Mouse (Mus musculus) granulocyte monocyte progenitor cell, adult 5-6 weeks (primary cell): ENCODE measurements around the gene Spef2. TPM values are rescaled to one million over a fixed set of nuclear protein-coding genes. Genes with fewer than 3 reads are reported as not detected.
"Not testable (repeated sequence)": the region's sequence is repeated elsewhere in the genome, so short reads cannot be mapped to it uniquely, and the experiment has no call there.

Experiments used
- ATAC-seq: replicated peaks from 2 replicates; pipeline ENCODE4 v1.8.0; 2016; ENCODE audit warnings: mild to moderate bottlenecking, moderate TSS enrichment, inconsistent platforms; ENCODE audit not compliant: poor library complexity, severe bottlenecking
- total RNA-seq, 2 experiments: library from RNA; stranded (forward) in 1 of 2; stranded (reverse) in 1 of 2; fragments of 200-712, 200-1000 nt in 1 of 2; fragments of >200 nt in 1 of 2; fragmentation: Nextera tagmentation in 1 of 2; gene quantifications; 2 replicates each; pipeline ENCODE4 v1.2.3; 2014 to 2017

Gene Spef2
- total RNA-seq, 2 experiments from 2014 or later: 2.8 TPM; not detected in 1

- ATAC-seq: no peak
Measured at GRCm38 (mm10) chr15:9565396-9565795, 183.3 kb downstream of the Spef2 start.

GRCm38 (mm10) chr15:9564156-9564555 lies 184.5 kb downstream of the Spef2 start:
- ATAC-seq: no peak

DNA sequence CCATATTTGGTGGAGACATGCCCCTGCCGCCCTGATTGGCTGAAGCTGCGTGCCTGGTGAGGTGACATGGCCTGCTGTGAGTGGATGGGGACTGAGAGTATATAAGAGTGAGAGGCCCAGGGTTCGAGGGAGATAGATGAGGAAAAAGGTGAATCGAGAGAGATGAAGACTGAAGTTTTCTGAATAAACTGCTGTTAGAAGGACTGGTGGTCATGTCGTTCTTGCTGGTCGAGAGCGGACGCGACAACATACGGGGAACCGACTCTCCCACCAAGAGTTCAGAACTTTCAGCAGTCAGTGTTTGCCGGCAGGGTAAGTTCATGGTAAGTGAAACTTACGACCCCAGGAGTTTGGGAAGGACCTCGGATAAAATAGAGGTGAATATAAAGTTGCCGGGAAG lies 191.4 kb downstream of the Spef2 start:
- ATAC-seq: not testable (repeated sequence)

GRCm38 (mm10) chr15:9548951-9549350 lies 199.7 kb downstream of the Spef2 start:
- no peak for ATAC-seq

- no peak for ATAC-seq
Measured at GRCm38 (mm10) chr15:9535200-9535599, 213.5 kb downstream of the Spef2 start.

DNA sequence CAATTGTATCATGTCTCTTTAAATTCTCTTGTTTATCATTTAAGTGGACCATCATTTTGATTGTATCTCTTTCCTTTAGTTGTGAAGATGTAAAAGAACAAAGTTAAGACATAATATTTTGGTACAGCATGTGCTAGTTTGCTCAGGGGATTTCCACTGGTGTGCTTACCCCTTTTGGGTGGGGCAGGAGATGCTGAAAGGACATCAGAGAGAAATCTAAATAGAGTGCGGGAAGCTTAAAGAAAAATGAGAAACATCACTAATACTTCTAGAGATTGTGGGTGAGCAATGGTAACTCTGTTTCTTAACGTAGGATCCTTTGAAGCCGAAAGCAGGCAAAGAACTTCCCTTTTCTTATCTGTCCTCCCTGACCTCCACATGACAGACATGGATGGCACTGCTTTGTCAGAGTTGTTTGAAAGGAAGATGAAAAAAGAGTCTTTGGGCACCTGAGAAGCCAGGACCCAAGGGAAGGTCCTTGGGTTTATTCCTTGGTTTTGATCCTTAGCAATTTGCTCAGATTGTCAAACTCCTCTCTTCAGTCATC lies 215.2 kb downstream of the Spef2 start:
- peak; percentile 40; the same call in 1 of the 2 replicates for ATAC-seq

- 0 out of 2 replicates have a peak, but pooled peaks have one; percentile 26 for ATAC-seq
Measured at GRCm38 (mm10) chr15:9530076-9530475, 218.6 kb downstream of the Spef2 start, which contains the start of gene Il7r. TSS of gene Il7r (minus strand) at chr15:9530176.

DNA sequence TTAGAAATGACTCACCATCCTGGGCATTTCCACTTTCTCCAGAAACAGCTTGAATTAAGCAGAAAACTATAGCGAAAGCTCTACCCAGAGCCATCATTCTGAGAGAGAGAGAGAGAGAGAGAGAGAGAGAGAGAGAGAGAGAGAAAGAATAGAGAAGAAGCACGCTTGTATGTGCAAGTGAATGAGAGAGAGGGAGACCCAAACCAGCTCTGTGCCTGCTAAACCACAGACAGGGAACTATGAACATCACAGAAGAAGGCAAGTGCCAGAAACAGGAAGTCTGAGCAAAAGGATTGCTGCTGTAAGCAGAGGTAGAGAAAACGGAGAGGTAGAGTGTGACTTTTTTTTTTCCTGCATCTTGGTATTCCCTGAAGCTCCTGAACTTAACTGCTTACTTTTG lies 219.0 kb downstream of the Spef2 start:
- peak; percentile 96 for ATAC-seq

Other genes with a start within 250 kb of the Spef2 start
- not detected in 2 replicates for gene Il7r, start 218.7 kb downstream of the Spef2 start, total RNA-seq (2014; fragmentation: Nextera tagmentation)
- 0.09 TPM in 1 of 2 replicates, not detected in the other for gene Il7r, start 218.7 kb downstream of the Spef2 start, total RNA-seq (2017)